Mouse (Mus musculus): ENCODE results near the gene Akr7a5. TPM values are rescaled to one million over a fixed set of nuclear protein-coding genes. Genes with fewer than 3 reads are reported as not detected.

The Akr7a5 gene
- 154 and 166 TPM in 2 replicates for polyA plus RNA-seq (2015; fragmentation: Nextera tagmentation; extraction: Ambion mirVana)

GRCm38 (mm10) chr4:139310171-139310898 lies at the start of gene Akr7a5, which contains the start of gene Pqlc2:
Akr7a5 (plus strand) TSS chr4:139310744.
Pqlc2 (minus strand) TSS chr4:139310708.
- H3K27ac ChIP-seq, result peak within 1 kb of the TSS; percentile 93
- peak within 1 kb of the TSS; percentile 97 for H3K9ac ChIP-seq
- ATAC-seq (replicated peaks; ENCODE audit: low FRiP score), result peak; percentile 85
- H3K27me3 ChIP-seq, result no peaks in the 10 kb centered on the region
- peaks cover 30% of the 10 kb centered on the region for H3K4me1 ChIP-seq
- H3K36me3 ChIP-seq, result peaks cover 20% of the 10 kb centered on the region
- peak within 1 kb of the TSS; percentile 94 for H3K4me3 ChIP-seq (replicated peaks)
- peak within 1 kb of the TSS; percentile 95 for H3K4me2 ChIP-seq
- WGBS, result under 1% methylated on average over 63 of the region's 63 CpGs
- no peaks in the 10 kb centered on the region for H3K9me3 ChIP-seq (replicated peaks)

- Histone ChIP-seq H3K36me3 (peaks cover 92% of the 10 kb centered on the region), H3K4me3 (replicated peaks) (no peak overlapping the region), H3K4me2 (no peak overlapping the region), H3K27ac (no peak overlapping the region), H3K4me1 (peaks cover 13% of the 10 kb centered on the region; the same call in 1 of the 2 replicates), H3K9ac (no peak overlapping the region), H3K27me3 (no peaks in the 10 kb centered on the region), H3K9me3 (replicated peaks) (no peaks in the 10 kb centered on the region)
- WGBS, result 89% methylated on average over 6 of the region's 6 CpGs
- ATAC-seq (replicated peaks; ENCODE audit: low FRiP score), result no peak
Observed at GRCm38 (mm10) chr4:139262981-139263380, 47.6 kb upstream of the Akr7a5 start.

GRCm38 (mm10) chr4:139265783-139266499 lies 44.6 kb upstream of the Akr7a5 start:
- Histone ChIP-seq H3K4me1 (peaks cover 6% of the 10 kb centered on the region; the same call in 1 of the 2 replicates), H3K9me3 (replicated peaks) (no peaks in the 10 kb centered on the region), H3K9ac (no peak overlapping the region), H3K27me3 (no peaks in the 10 kb centered on the region), H3K4me2 (no peak overlapping the region), H3K4me3 (replicated peaks) (no peak overlapping the region), H3K27ac (0 out of 2 replicates have a peak overlapping the region, but pooled peaks have one; percentile 2), H3K36me3 (peaks cover 87% of the 10 kb centered on the region)
- no peak; the same call in 1 of the 2 replicates for ATAC-seq (replicated peaks; ENCODE audit: low FRiP score)
- WGBS, result 73% methylated on average over 13 of the region's 13 CpGs

- H3K4me3 ChIP-seq (replicated peaks), result no peak overlapping the region
- no peak overlapping the region for H3K9ac ChIP-seq
- H3K27me3 ChIP-seq, result no peaks in the 10 kb centered on the region
- H3K27ac ChIP-seq, result 0 out of 2 replicates have a peak overlapping the region, but pooled peaks have one; percentile 2
- H3K9me3 ChIP-seq (replicated peaks), result no peaks in the 10 kb centered on the region
- peaks cover 6% of the 10 kb centered on the region; the same call in 1 of the 2 replicates for H3K4me1 ChIP-seq
- 74% methylated on average over 7 of the region's 7 CpGs for WGBS
- no peak overlapping the region for H3K4me2 ChIP-seq
- peaks cover 87% of the 10 kb centered on the region for H3K36me3 ChIP-seq
- ATAC-seq (replicated peaks; ENCODE audit: low FRiP score), result no peak
Observed at GRCm38 (mm10) chr4:139266500-139266865, 44.1 kb upstream of the Akr7a5 start.

- peaks cover 84% of the 10 kb centered on the region for H3K36me3 ChIP-seq
- no peak overlapping the region for H3K4me3 ChIP-seq (replicated peaks)
Observed at GRCm38 (mm10) chr4:139267335-139267734, 43.2 kb upstream of the Akr7a5 start.

GRCm38 (mm10) chr4:139268242-139268641 lies 42.3 kb upstream of the Akr7a5 start:
- H3K9ac ChIP-seq, result no peak overlapping the region
- no peaks in the 10 kb centered on the region for H3K9me3 ChIP-seq (replicated peaks)
- no peak for ATAC-seq (replicated peaks; ENCODE audit: low FRiP score)
- H3K4me1 ChIP-seq, result peaks cover 6% of the 10 kb centered on the region; the same call in 1 of the 2 replicates
- H3K4me2 ChIP-seq, result no peak overlapping the region
- 83% methylated on average over 1 of the region's 1 CpGs for WGBS
- peaks cover 76% of the 10 kb centered on the region for H3K36me3 ChIP-seq
- no peak overlapping the region for H3K27ac ChIP-seq
- no peak overlapping the region for H3K4me3 ChIP-seq (replicated peaks)
- no peaks in the 10 kb centered on the region for H3K27me3 ChIP-seq

More at GRCm38 (mm10) chr4:139267335-139267734, 43.2 kb upstream of the Akr7a5 start:
- no peak overlapping the region for H3K4me2 ChIP-seq
- no peaks in the 10 kb centered on the region for H3K9me3 ChIP-seq (replicated peaks)
- H3K27ac ChIP-seq, result no peak overlapping the region
- H3K4me1 ChIP-seq, result peaks cover 6% of the 10 kb centered on the region; the same call in 1 of the 2 replicates
- 91% methylated on average over 3 of the region's 3 CpGs for WGBS
- H3K9ac ChIP-seq, result no peak overlapping the region
- no peak for ATAC-seq (replicated peaks; ENCODE audit: low FRiP score)
- H3K27me3 ChIP-seq, result no peaks in the 10 kb centered on the region

GRCm38 (mm10) chr4:139270168-139270567 lies 40.4 kb upstream of the Akr7a5 start:
- peaks cover 6% of the 10 kb centered on the region; the same call in 1 of the 2 replicates for H3K4me1 ChIP-seq
- H3K9ac ChIP-seq, result no peak overlapping the region
- ATAC-seq (replicated peaks; ENCODE audit: low FRiP score), result no peak
- 96% methylated on average over 3 of the region's 3 CpGs for WGBS
- peaks cover 68% of the 10 kb centered on the region for H3K36me3 ChIP-seq
- H3K4me3 ChIP-seq (replicated peaks), result no peak overlapping the region
- no peak overlapping the region for H3K4me2 ChIP-seq
- no peak overlapping the region for H3K27ac ChIP-seq
- no peaks in the 10 kb centered on the region for H3K27me3 ChIP-seq
- H3K9me3 ChIP-seq (replicated peaks), result no peaks in the 10 kb centered on the region

GRCm38 (mm10) chr4:139271562-139271961 lies 39.0 kb upstream of the Akr7a5 start:
- 76% methylated on average over 9 of the region's 9 CpGs for WGBS

GRCm38 (mm10) chr4:139272951-139273680 lies 37.4 kb upstream of the Akr7a5 start:
- no peak overlapping the region for H3K4me2 ChIP-seq
- peaks cover 56% of the 10 kb centered on the region for H3K36me3 ChIP-seq
- no peak overlapping the region for H3K9ac ChIP-seq
- no peak overlapping the region for H3K27ac ChIP-seq
- peaks cover 5% of the 10 kb centered on the region; the same call in 1 of the 2 replicates for H3K4me1 ChIP-seq
- WGBS, result 76% methylated on average over 10 of the region's 10 CpGs
- no peak for ATAC-seq (replicated peaks; ENCODE audit: low FRiP score)
- H3K4me3 ChIP-seq (replicated peaks), result no peak overlapping the region
- H3K9me3 ChIP-seq (replicated peaks), result no peaks in the 10 kb centered on the region
- H3K27me3 ChIP-seq, result no peaks in the 10 kb centered on the region

More at GRCm38 (mm10) chr4:139271562-139271961, 39.0 kb upstream of the Akr7a5 start:
- Histone ChIP-seq H3K4me2 (no peak overlapping the region), H3K27ac (no peak overlapping the region), H3K9ac (no peak overlapping the region), H3K4me3 (replicated peaks) (no peak overlapping the region), H3K9me3 (replicated peaks) (no peaks in the 10 kb centered on the region), H3K36me3 (peaks cover 66% of the 10 kb centered on the region), H3K4me1 (peaks cover 2% of the 10 kb centered on the region; the same call in 1 of the 2 replicates), H3K27me3 (no peaks in the 10 kb centered on the region)
- ATAC-seq (replicated peaks; ENCODE audit: low FRiP score), result no peak

- no peak overlapping the region for H3K4me2 ChIP-seq
- H3K27me3 ChIP-seq, result no peaks in the 10 kb centered on the region
- peaks cover 5% of the 10 kb centered on the region; the same call in 1 of the 2 replicates for H3K4me1 ChIP-seq
- peaks cover 48% of the 10 kb centered on the region for H3K36me3 ChIP-seq
- WGBS, result 83% methylated on average over 7 of the region's 7 CpGs
- H3K9ac ChIP-seq, result no peak overlapping the region
- no peaks in the 10 kb centered on the region for H3K9me3 ChIP-seq (replicated peaks)
- no peak overlapping the region for H3K4me3 ChIP-seq (replicated peaks)
- H3K27ac ChIP-seq, result no peak overlapping the region
- ATAC-seq (replicated peaks; ENCODE audit: low FRiP score), result no peak
Observed at GRCm38 (mm10) chr4:139274573-139274972, 36.0 kb upstream of the Akr7a5 start.

GRCm38 (mm10) chr4:139276411-139276810 lies 34.1 kb upstream of the Akr7a5 start:
- 92% methylated on average over 7 of the region's 7 CpGs for WGBS
- no peak for ATAC-seq (replicated peaks; ENCODE audit: low FRiP score)
- H3K36me3 ChIP-seq, result peaks cover 53% of the 10 kb centered on the region

More at GRCm38 (mm10) chr4:139276411-139276810, 34.1 kb upstream of the Akr7a5 start:
- H3K27ac ChIP-seq, result no peak overlapping the region
- no peaks in the 10 kb centered on the region for H3K27me3 ChIP-seq
- H3K9me3 ChIP-seq (replicated peaks), result no peaks in the 10 kb centered on the region
- no peak overlapping the region for H3K4me2 ChIP-seq
- no peak overlapping the region for H3K4me3 ChIP-seq (replicated peaks)
- no peak overlapping the region for H3K9ac ChIP-seq
- peaks cover 13% of the 10 kb centered on the region for H3K4me1 ChIP-seq

Measured in kidney, embryonic 15.5 days (tissue).